Mouse (Mus musculus) neural tube, embryonic 15.5 days (tissue): ENCODE results near the gene Rufy1. TPM values are rescaled to one million over a fixed set of nuclear protein-coding genes. Genes with fewer than 3 reads are reported as not detected.

Experiments used
- ATAC-seq: fragments of 200-750 bp; cut with Nextera tagmentation; 2 replicates; pipeline ENCODE4 v1.8.0; 2017; ENCODE audit warnings: mild to moderate bottlenecking, moderate TSS enrichment, moderate library complexity; ENCODE audit not compliant: low FRiP score
- H3K27ac ChIP-seq: fragments of 300-500 bp; sonication (generic); replicated peaks from 2 replicates; pipeline ENCODE4 v1.5.1; 2015; ENCODE audit warnings: mild to moderate bottlenecking, inconsistent platforms
- H3K27me3 ChIP-seq: fragments of 300-500 bp; sonication (generic); replicated peaks from 2 replicates; pipeline ENCODE4 v1.6.1; 2015; ENCODE audit warnings: inconsistent platforms
- H3K36me3 ChIP-seq: fragments of 300-500 bp; sonication (generic); 2 replicates; pipeline ENCODE4 v1.6.1; 2015; ENCODE audit warnings: inconsistent platforms
- H3K4me1 ChIP-seq: fragments of 300-500 bp; sonication (generic); 2 replicates; pipeline ENCODE4 v1.6.1; 2015; ENCODE audit warnings: inconsistent platforms
- H3K4me2 ChIP-seq: fragments of 300-500 bp; sonication (generic); 2 replicates; pipeline ENCODE4 v1.6.1; 2015; ENCODE audit warnings: inconsistent platforms, mild to moderate bottlenecking, moderate library complexity
- H3K4me3 ChIP-seq: fragments of 300-500 bp; sonication (generic); replicated peaks from 2 replicates; pipeline ENCODE4 v1.5.1; 2015; ENCODE audit warnings: mild to moderate bottlenecking, inconsistent platforms
- H3K9ac ChIP-seq: fragments of 300-500 bp; sonication (generic); replicated peaks from 2 replicates; pipeline ENCODE4 v1.6.1; 2015; ENCODE audit warnings: mild to moderate bottlenecking, inconsistent platforms
- H3K9me3 ChIP-seq: fragments of 300-500 bp; sonication (generic); replicated peaks from 2 replicates; pipeline ENCODE4 v1.6.1; 2016; ENCODE audit warnings: inconsistent platforms
- WGBS: fragments of 180-500 bp; shearing (Covaris S2); methylation state at CpG from one replicate; pipeline ENCODE4 v1.1.7; 2015; ENCODE audit warnings: mixed read lengths; 5-methylcytosine and 5-hydroxymethylcytosine counted together
- polyA plus RNA-seq: library from polyadenylated mRNA; unstranded; fragments of >200 nt; fragmentation: Nextera tagmentation; extraction: Ambion mirVana; gene quantifications from 2 replicates; pipeline ENCODE4 v1.2.1, GENCODE M21; 2015

Gene Rufy1
- polyA plus RNA-seq, 1 experiment from 2014 or later: 25.1 TPM

GRCm38 (mm10) chr11:50391272-50391960 is 39.5 kb downstream of the Rufy1 start:
- Histone ChIP-seq H3K4me1 (no peaks in the 10 kb centered on the region), H3K9me3 (no peaks in the 10 kb centered on the region), H3K9ac (no peak overlapping the region), H3K4me3 (no peak overlapping the region), H3K27me3 (no peaks in the 10 kb centered on the region), H3K4me2 (no peak overlapping the region), H3K27ac (no peak overlapping the region), H3K36me3 (peaks cover 71% of the 10 kb centered on the region)
- 91% methylated on average over 4 of the region's 4 CpGs for WGBS
- no peak for ATAC-seq

- H3K27me3 ChIP-seq: no peaks in the 10 kb centered on the region
- no peak overlapping the region for H3K9ac ChIP-seq
- peaks cover 76% of the 10 kb centered on the region for H3K36me3 ChIP-seq
- no peak overlapping the region for H3K27ac ChIP-seq
- WGBS: 62% methylated on average over 5 of the region's 5 CpGs
- no peaks in the 10 kb centered on the region for H3K9me3 ChIP-seq
- no peak overlapping the region for H3K4me2 ChIP-seq
- no peaks in the 10 kb centered on the region for H3K4me1 ChIP-seq
- no peak for ATAC-seq
- no peak overlapping the region for H3K4me3 ChIP-seq
Observed at GRCm38 (mm10) chr11:50389616-50390015, 41.3 kb downstream of the Rufy1 start.

GRCm38 (mm10) chr11:50389011-50389410 is 41.9 kb downstream of the Rufy1 start:
- H3K4me2 ChIP-seq: no peak overlapping the region
- ATAC-seq: no peak
- H3K4me3 ChIP-seq: no peak overlapping the region
- H3K9ac ChIP-seq: no peak overlapping the region
- H3K9me3 ChIP-seq: no peaks in the 10 kb centered on the region
- H3K27me3 ChIP-seq: no peaks in the 10 kb centered on the region
- H3K36me3 ChIP-seq: peaks cover 72% of the 10 kb centered on the region
- no peak overlapping the region for H3K27ac ChIP-seq
- H3K4me1 ChIP-seq: no peaks in the 10 kb centered on the region
- WGBS: 70% methylated on average over 3 of the region's 3 CpGs

GRCm38 (mm10) chr11:50388217-50388929 is 42.6 kb downstream of the Rufy1 start:
- H3K9me3 ChIP-seq: no peaks in the 10 kb centered on the region
- no peak overlapping the region for H3K4me3 ChIP-seq
- no peak overlapping the region for H3K9ac ChIP-seq
- no peak for ATAC-seq
- no peaks in the 10 kb centered on the region for H3K4me1 ChIP-seq
- H3K4me2 ChIP-seq: no peak overlapping the region
- no peak overlapping the region for H3K27ac ChIP-seq
- no peaks in the 10 kb centered on the region for H3K27me3 ChIP-seq
- peaks cover 69% of the 10 kb centered on the region for H3K36me3 ChIP-seq
- WGBS: 94% methylated on average over 3 of the region's 3 CpGs

DNA sequence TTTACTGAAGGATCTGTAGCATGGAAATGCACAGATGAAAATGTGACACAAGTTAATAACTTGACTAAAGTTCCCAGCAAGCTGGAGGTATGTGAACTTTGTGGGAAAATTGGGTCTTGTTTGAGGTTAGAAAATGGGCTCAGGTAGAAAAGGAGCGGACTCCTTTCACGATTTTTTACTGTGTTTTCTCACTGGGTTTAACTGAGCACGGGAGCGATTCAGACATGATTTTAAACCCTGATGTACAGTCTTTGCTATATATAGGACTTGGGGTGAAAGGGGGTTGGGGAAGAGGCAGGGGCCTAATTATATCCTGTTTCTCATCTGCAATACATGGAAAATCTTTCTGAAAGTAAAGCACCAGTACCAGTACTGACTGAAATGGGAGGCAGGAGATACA is 43.2 kb downstream of the Rufy1 start:
- no peak overlapping the region for H3K9ac ChIP-seq
- no peaks in the 10 kb centered on the region for H3K27me3 ChIP-seq
- no peaks in the 10 kb centered on the region for H3K9me3 ChIP-seq
- no peak overlapping the region for H3K4me2 ChIP-seq
- no peak for ATAC-seq
- no peaks in the 10 kb centered on the region for H3K4me1 ChIP-seq
- WGBS: 90% methylated on average over 4 of the region's 4 CpGs
- no peak overlapping the region for H3K4me3 ChIP-seq
- peaks cover 69% of the 10 kb centered on the region for H3K36me3 ChIP-seq
- H3K27ac ChIP-seq: no peak overlapping the region

DNA sequence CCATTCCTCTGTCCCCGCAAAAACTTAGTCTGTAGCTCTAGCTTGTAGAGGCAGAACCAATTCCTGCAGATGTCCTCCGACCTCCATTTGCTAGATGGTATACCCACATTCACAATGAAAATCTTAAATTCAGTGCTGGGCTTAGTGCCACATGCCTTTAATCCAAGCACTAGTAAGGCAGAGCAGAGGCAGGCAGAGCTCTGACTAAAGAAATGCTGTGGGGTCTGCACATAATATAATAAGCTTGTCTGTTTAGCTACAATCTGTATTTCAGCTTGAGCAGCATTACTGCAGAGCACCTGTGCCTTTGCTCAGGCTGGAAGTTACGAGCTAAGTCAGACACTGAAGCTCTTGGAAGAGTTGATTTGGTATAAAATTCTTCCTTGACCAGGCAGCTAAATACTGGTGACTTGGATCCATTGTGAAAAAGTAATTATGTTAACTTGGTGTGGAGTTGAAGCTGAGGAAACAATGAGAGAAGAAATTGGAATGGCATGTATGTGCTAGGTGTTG is 43.7 kb downstream of the Rufy1 start:
- Histone ChIP-seq H3K4me3 (no peak overlapping the region), H3K9ac (no peak overlapping the region), H3K9me3 (no peaks in the 10 kb centered on the region), H3K27me3 (no peaks in the 10 kb centered on the region), H3K4me2 (no peak overlapping the region), H3K36me3 (peaks cover 72% of the 10 kb centered on the region), H3K4me1 (peaks cover 3% of the 10 kb centered on the region; the same call in 1 of the 2 replicates), H3K27ac (no peak overlapping the region; the same call in 1 of the 2 replicates)
- no peak for ATAC-seq
- 81% methylated on average over 3 of the region's 3 CpGs for WGBS

DNA sequence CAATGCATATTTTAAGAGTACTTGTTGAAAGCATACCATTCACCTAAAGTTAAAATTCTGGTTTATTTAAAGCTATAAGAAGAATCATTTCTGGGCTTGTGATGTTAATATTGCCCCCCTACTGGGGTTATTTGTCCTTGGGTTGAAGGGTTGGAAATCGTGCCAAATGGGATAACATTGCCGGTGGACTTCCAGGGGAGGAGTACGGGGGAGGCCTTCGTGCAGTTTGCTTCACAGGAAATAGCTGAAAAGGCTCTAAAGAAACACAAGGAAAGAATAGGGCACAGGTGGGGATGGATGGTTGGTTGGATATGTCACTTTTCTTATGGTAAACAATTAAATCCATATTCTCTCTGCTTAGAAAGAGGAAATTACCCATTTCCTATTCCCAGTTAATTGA is 49.6 kb downstream of the Rufy1 start:
- ATAC-seq: no peak
- Histone ChIP-seq H3K9ac (0 out of 2 replicates have a peak overlapping the region, but pooled peaks have one; percentile 34), H3K27me3 (no peaks in the 10 kb centered on the region), H3K9me3 (no peaks in the 10 kb centered on the region), H3K27ac (no peak overlapping the region), H3K36me3 (peaks cover 33% of the 10 kb centered on the region), H3K4me3 (peak overlapping the region; percentile 26), H3K4me1 (peaks cover 26% of the 10 kb centered on the region), H3K4me2 (peak overlapping the region; percentile 53)
- WGBS: 25% methylated on average over 4 of the region's 4 CpGs

DNA sequence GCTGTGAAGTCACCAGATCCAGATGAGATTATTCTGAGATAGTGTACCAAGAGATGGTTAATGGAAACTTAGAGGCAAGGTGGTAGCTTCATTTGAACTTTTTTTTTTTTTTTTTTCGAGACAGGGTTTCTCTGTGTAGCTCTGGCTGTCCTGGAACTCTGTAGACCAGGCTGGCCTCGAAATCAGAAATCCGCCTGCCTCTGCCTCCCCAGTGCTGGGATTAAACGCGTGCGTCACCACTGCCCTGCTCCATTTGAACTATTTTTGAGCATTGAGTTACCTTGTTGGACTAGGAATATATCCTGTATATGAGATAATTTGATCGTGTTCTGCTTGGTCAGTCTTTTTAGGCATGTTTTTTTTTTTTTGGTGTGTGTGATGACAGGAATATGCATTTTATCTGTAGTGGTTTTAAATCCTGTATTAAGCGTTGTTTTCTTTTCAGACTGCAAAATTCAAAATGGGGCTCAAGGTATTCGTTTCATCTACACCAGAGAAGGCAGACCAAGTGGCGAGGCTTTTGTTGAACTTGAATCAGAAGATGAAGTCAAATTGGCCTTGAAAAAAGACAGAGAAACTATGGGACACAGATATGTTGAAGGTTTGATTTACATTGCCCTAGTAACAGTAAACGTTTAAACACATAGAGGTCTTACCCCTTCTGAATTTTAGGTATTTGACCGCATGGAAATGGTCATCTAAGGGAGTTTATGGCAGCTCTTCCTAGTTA is 51.7 kb downstream of the Rufy1 start:
- peak overlapping the region; percentile 100 for H3K9ac ChIP-seq
- peaks cover 21% of the 10 kb centered on the region for H3K36me3 ChIP-seq
- peak overlapping the region; percentile 62 for H3K4me2 ChIP-seq
- H3K4me3 ChIP-seq: peak overlapping the region; percentile 94
- 62% methylated on average over 12 of the region's 12 CpGs for WGBS
- H3K9me3 ChIP-seq: no peaks in the 10 kb centered on the region
- no peak for ATAC-seq
- no peaks in the 10 kb centered on the region for H3K27me3 ChIP-seq
- no peak overlapping the region for H3K27ac ChIP-seq
- H3K4me1 ChIP-seq: peaks cover 30% of the 10 kb centered on the region

- under 1% methylated on average over 67 of the region's 71 CpGs for WGBS
- Histone ChIP-seq H3K4me2 (peak overlapping the region; percentile 62), H3K9ac (peak overlapping the region; percentile 100), H3K4me1 (peaks cover 30% of the 10 kb centered on the region), H3K27ac (peak overlapping the region; percentile 99), H3K27me3 (no peaks in the 10 kb centered on the region), H3K9me3 (no peaks in the 10 kb centered on the region), H3K4me3 (peak overlapping the region; percentile 94), H3K36me3 (peaks cover 16% of the 10 kb centered on the region)
- ATAC-seq: peak; percentile 83
Observed at GRCm38 (mm10) chr11:50377892-50378684, 52.8 kb downstream of the Rufy1 start.

DNA sequence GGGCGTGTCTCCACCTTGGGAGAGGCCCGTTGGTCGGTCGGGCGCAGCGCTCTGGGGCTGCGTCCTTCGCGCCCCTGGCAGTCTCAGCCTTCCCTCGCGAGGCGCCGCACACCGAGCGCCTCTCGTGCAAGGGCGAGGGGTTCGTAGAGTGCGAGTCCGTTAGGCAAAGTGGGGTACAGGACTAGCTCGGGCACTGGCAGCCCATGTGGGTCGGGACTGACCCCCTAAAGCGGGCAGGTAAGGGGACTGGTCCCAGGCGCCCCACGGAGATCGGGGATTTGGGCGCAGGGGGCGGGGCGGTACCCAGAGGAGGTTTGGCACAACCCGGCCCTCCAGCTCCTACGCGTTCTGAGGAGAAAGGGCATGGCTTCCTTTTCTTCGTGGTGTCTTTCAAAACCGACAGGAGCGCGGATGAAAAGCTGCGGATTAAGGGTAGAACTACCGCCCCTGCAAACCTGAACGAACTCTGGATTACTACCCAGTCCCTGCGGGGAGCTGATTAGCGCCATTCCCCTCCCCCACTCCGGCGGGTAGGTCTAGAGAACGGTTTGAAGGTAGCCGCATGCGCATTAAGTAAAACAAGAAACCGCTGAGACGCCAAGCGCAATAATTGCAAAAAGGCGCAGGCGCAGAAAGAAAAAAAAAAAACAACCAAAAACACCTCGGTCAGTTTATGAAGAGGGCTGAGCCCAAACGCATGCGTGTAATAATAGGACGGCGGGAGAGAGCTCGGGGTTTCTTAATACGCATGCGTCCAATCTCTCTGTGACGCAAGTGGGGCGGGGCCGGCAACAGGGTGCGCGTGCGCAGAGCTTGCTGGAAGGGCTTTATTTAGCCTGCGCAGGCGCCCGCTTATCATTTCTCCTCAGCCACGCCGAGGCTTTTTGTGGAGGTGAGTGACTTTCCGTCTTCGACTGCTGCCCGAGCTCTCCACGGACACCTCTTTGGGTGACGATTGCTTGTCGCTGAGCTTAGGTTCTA is 53.7 kb downstream of the Rufy1 start, which contains the start of gene Hnrnph1:
Gene Hnrnph1, plus strand, starts transcription at position 80 of the 981 bp plus-strand sequence.
- H3K4me2 ChIP-seq: peak within 1 kb of the TSS; percentile 94
- H3K27ac ChIP-seq: peak within 1 kb of the TSS; percentile 99
- peak; percentile 93 for ATAC-seq
- no peaks in the 10 kb centered on the region for H3K27me3 ChIP-seq
- peak within 1 kb of the TSS; percentile 100 for H3K9ac ChIP-seq
- no peaks in the 10 kb centered on the region for H3K9me3 ChIP-seq
- H3K36me3 ChIP-seq: peaks cover 8% of the 10 kb centered on the region
- H3K4me1 ChIP-seq: peaks cover 27% of the 10 kb centered on the region
- H3K4me3 ChIP-seq: peak within 1 kb of the TSS; percentile 94
- under 1% methylated on average over 76 of the region's 76 CpGs for WGBS
